Mouse (Mus musculus): Measurements from ENCODE around the gene Asphd1.
"Not testable (repeated sequence)": the region's sequence is repeated elsewhere in the genome, so short reads cannot be mapped to it uniquely, and the experiment has no call there.

The Asphd1 gene

GRCm38 (mm10) chr7:126950647-126951615 lies 1.5 kb upstream of the Asphd1 start:
- DNase-seq: peak; percentile 67

GRCm38 (mm10) chr7:126949793-126950646 lies 638 bp upstream of the Asphd1 start, which contains the start of gene Sez6l2:
Gene Sez6l2 (plus strand): TSS chr7:126950563.
- DNase-seq: peak; percentile 93

- peak; percentile 53 for DNase-seq
Observed at GRCm38 (mm10) chr7:126948626-126949025, 756 bp downstream of the Asphd1 start.

- no peak for DNase-seq
Observed at GRCm38 (mm10) chr7:126946530-126946929, 2.9 kb downstream of the Asphd1 start.

GRCm38 (mm10) chr7:126941801-126942200 lies 7.6 kb downstream of the Asphd1 start:
- no peak for DNase-seq

- no peak for DNase-seq
Observed at GRCm38 (mm10) chr7:126941171-126941570, 8.2 kb downstream of the Asphd1 start.

- DNase-seq: no peak
Observed at GRCm38 (mm10) chr7:126932652-126933051, 16.7 kb downstream of the Asphd1 start.

GRCm38 (mm10) chr7:126929046-126929445 lies 20.3 kb downstream of the Asphd1 start:
- no peak for DNase-seq

GRCm38 (mm10) chr7:126928384-126929037 lies 20.9 kb downstream of the Asphd1 start, which contains the start of gene Kctd13:
Gene Kctd13 (plus strand): TSS chr7:126928879.
- peak; percentile 90 for DNase-seq

- no peak for DNase-seq
Observed at GRCm38 (mm10) chr7:126926299-126926698, 23.1 kb downstream of the Asphd1 start.

- DNase-seq: no peak
Observed at GRCm38 (mm10) chr7:126923999-126924398, 25.4 kb downstream of the Asphd1 start.

GRCm38 (mm10) chr7:126922624-126923060 lies 26.7 kb downstream of the Asphd1 start, which contains the start of gene Tmem219:
Gene Tmem219 (minus strand): TSS chr7:126922917.
- DNase-seq: no peak

- no peak for DNase-seq
Observed at GRCm38 (mm10) chr7:126921563-126921962, 27.8 kb downstream of the Asphd1 start.

GRCm38 (mm10) chr7:126919973-126920372 lies 29.4 kb downstream of the Asphd1 start:
- no peak for DNase-seq

GRCm38 (mm10) chr7:126918356-126918755 lies 31.0 kb downstream of the Asphd1 start:
- not testable (repeated sequence) for DNase-seq

GRCm38 (mm10) chr7:126914844-126915243 lies 34.5 kb downstream of the Asphd1 start:
- DNase-seq: no peak

GRCm38 (mm10) chr7:126905590-126905989 lies 43.8 kb downstream of the Asphd1 start:
- DNase-seq: no peak

GRCm38 (mm10) chr7:126899781-126900180 lies 49.6 kb downstream of the Asphd1 start:
- not testable (repeated sequence) for DNase-seq

GRCm38 (mm10) chr7:126898102-126898990 lies 51.0 kb downstream of the Asphd1 start:
- peak; percentile 94 for DNase-seq

GRCm38 (mm10) chr7:126897390-126898101 lies 51.8 kb downstream of the Asphd1 start:
- no peak for DNase-seq

- peak; percentile 48 for DNase-seq
Observed at GRCm38 (mm10) chr7:126896912-126897311, 52.5 kb downstream of the Asphd1 start.

All from cerebellum, adult 11-12 months (tissue).